Mouse (Mus musculus): ENCODE results near the gene Tenm4. TPM values are rescaled to one million over a fixed set of nuclear protein-coding genes. Genes with fewer than 3 reads are reported as not detected.

Tenm4 gene
- polyA plus RNA-seq, 1 experiment from 2014 or later, result 48.9 TPM

GRCm38 (mm10) chr7:96489348-96490076 lies 318.5 kb downstream of the Tenm4 start:
- Histone ChIP-seq H3K27me3 (replicated peaks; ENCODE audit: control insufficient read depth, insufficient read depth, low read length) (no peaks in the 10 kb centered on the region), H3K36me3 (ENCODE audit: control insufficient read depth, insufficient read depth, low read length) (no peaks in the 10 kb centered on the region), H3K9ac (ENCODE audit: low read length) (no peak overlapping the region), H3K4me3 (ENCODE audit: low read depth, low read length) (no peak overlapping the region), H3K27ac (ENCODE audit: low read depth, low read length) (no peak overlapping the region), H3K4me2 (ENCODE audit: low read length) (no peak overlapping the region), H3K9me3 (replicated peaks; ENCODE audit: control insufficient read depth, low read length) (no peaks in the 10 kb centered on the region), H3K4me1 (ENCODE audit: control insufficient read depth, insufficient read depth, low read length) (no peaks in the 10 kb centered on the region)
- WGBS, result 91% methylated on average over 6 of the region's 6 CpGs
- no peak for ATAC-seq
- DNase-seq (ENCODE audit: low spot score), result no peak

- no peak overlapping the region for H3K9ac ChIP-seq (ENCODE audit: low read length)
- no peak overlapping the region for H3K27ac ChIP-seq (ENCODE audit: low read depth, low read length)
- no peak overlapping the region for H3K4me2 ChIP-seq (ENCODE audit: low read length)
- no peak overlapping the region for H3K4me3 ChIP-seq (ENCODE audit: low read depth, low read length)
- ATAC-seq (no peak), DNase-seq (ENCODE audit: low spot score) (no peak)
- H3K36me3 ChIP-seq (ENCODE audit: control insufficient read depth, insufficient read depth, low read length), result no peaks in the 10 kb centered on the region
- no peaks in the 10 kb centered on the region for H3K27me3 ChIP-seq (replicated peaks; ENCODE audit: control insufficient read depth, insufficient read depth, low read length)
- H3K4me1 ChIP-seq (ENCODE audit: control insufficient read depth, insufficient read depth, low read length), result no peaks in the 10 kb centered on the region
- no peaks in the 10 kb centered on the region for H3K9me3 ChIP-seq (replicated peaks; ENCODE audit: control insufficient read depth, low read length)
- WGBS, result 87% methylated on average over 2 of the region's 2 CpGs
These were observed 320.9 kb downstream of the Tenm4 start for GRCm38 (mm10) chr7:96491896-96492295.

DNA sequence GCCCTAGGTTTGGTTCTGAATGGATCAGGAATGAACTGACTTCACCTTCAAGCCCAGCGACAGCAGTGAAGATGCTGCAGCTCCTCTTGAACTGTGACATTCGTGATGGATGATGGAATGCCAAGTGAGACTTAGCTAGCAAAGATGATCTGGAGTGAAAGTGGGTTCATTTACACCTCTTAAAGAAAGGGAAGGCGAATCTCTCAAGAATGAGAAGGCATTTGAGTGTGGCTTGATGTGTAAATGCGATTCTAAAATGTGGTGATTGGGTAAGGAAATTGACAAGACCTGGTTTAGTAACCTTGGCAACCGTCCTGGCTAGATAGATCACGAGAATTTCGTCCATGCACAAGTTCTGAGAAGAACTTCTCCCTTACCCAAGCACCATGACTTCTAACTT lies 321.6 kb downstream of the Tenm4 start:
- Histone ChIP-seq H3K4me2 (ENCODE audit: low read length) (no peak overlapping the region), H3K9ac (ENCODE audit: low read length) (no peak overlapping the region), H3K4me1 (ENCODE audit: control insufficient read depth, insufficient read depth, low read length) (no peaks in the 10 kb centered on the region), H3K27me3 (replicated peaks; ENCODE audit: control insufficient read depth, insufficient read depth, low read length) (no peaks in the 10 kb centered on the region), H3K9me3 (replicated peaks; ENCODE audit: control insufficient read depth, low read length) (no peaks in the 10 kb centered on the region), H3K4me3 (ENCODE audit: low read depth, low read length) (no peak overlapping the region), H3K36me3 (ENCODE audit: control insufficient read depth, insufficient read depth, low read length) (no peaks in the 10 kb centered on the region), H3K27ac (ENCODE audit: low read depth, low read length) (no peak overlapping the region)
- WGBS, result 91% methylated on average over 7 of the region's 7 CpGs
- DNase-seq (ENCODE audit: low spot score), result no peak
- ATAC-seq, result no peak

- Histone ChIP-seq H3K27me3 (replicated peaks; ENCODE audit: control insufficient read depth, insufficient read depth, low read length) (no peaks in the 10 kb centered on the region), H3K4me1 (ENCODE audit: control insufficient read depth, insufficient read depth, low read length) (no peaks in the 10 kb centered on the region), H3K9ac (ENCODE audit: low read length) (no peak overlapping the region), H3K4me2 (ENCODE audit: low read length) (no peak overlapping the region), H3K36me3 (ENCODE audit: control insufficient read depth, insufficient read depth, low read length) (no peaks in the 10 kb centered on the region), H3K9me3 (replicated peaks; ENCODE audit: control insufficient read depth, low read length) (no peaks in the 10 kb centered on the region), H3K27ac (ENCODE audit: low read depth, low read length) (no peak overlapping the region), H3K4me3 (ENCODE audit: low read depth, low read length) (no peak overlapping the region)
- ATAC-seq (no peak), DNase-seq (ENCODE audit: low spot score) (no peak)
- WGBS, result 87% methylated on average over 16 of the region's 16 CpGs
These were observed 323.0 kb downstream of the Tenm4 start for GRCm38 (mm10) chr7:96494057-96494456.

DNA sequence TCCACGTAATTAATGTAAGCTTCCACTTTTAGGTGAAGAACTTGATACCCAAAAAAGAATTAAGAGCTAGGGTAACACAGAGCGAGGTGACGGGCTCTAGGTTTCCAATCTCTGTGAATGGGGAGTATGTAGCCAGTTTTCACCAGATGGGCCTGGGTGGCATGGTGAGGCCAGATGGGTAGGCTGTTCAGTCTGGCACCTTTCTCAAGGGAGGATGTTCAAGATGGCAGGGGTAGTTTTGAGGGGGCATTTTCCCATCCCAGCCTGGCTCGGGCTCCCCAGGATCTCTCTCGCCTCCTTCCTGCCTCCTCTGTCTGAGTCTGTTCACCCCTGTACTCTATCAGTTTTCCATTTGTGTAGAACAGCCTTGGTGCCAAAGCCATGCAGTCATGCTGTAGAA lies 329.1 kb downstream of the Tenm4 start:
- DNase-seq (ENCODE audit: low spot score) (peak; percentile 70), ATAC-seq (peak; percentile 87)
- Histone ChIP-seq H3K4me2 (ENCODE audit: low read length) (no peak overlapping the region), H3K27me3 (replicated peaks; ENCODE audit: control insufficient read depth, insufficient read depth, low read length) (no peaks in the 10 kb centered on the region), H3K4me3 (ENCODE audit: low read depth, low read length) (no peak overlapping the region), H3K4me1 (ENCODE audit: control insufficient read depth, insufficient read depth, low read length) (peaks cover 8% of the 10 kb centered on the region; the same call in 1 of the 2 replicates), H3K27ac (ENCODE audit: low read depth, low read length) (peak overlapping the region; percentile 62), H3K9ac (ENCODE audit: low read length) (no peak overlapping the region), H3K36me3 (ENCODE audit: control insufficient read depth, insufficient read depth, low read length) (no peaks in the 10 kb centered on the region), H3K9me3 (replicated peaks; ENCODE audit: control insufficient read depth, low read length) (no peaks in the 10 kb centered on the region)
- 69% methylated on average over 5 of the region's 5 CpGs for WGBS

- peak overlapping the region; percentile 10 for H3K27ac ChIP-seq (ENCODE audit: low read depth, low read length)
- no peaks in the 10 kb centered on the region for H3K36me3 ChIP-seq (ENCODE audit: control insufficient read depth, insufficient read depth, low read length)
- H3K9me3 ChIP-seq (replicated peaks; ENCODE audit: control insufficient read depth, low read length), result no peaks in the 10 kb centered on the region
- H3K9ac ChIP-seq (ENCODE audit: low read length), result no peak overlapping the region
- H3K27me3 ChIP-seq (replicated peaks; ENCODE audit: control insufficient read depth, insufficient read depth, low read length), result no peaks in the 10 kb centered on the region
- H3K4me2 ChIP-seq (ENCODE audit: low read length), result no peak overlapping the region
- peaks cover 14% of the 10 kb centered on the region for H3K4me1 ChIP-seq (ENCODE audit: control insufficient read depth, insufficient read depth, low read length)
- no peak overlapping the region for H3K4me3 ChIP-seq (ENCODE audit: low read depth, low read length)
- 81% methylated on average over 4 of the region's 4 CpGs for WGBS
- no peak for DNase-seq (ENCODE audit: low spot score)
- ATAC-seq, result no peak
These were observed 329.8 kb downstream of the Tenm4 start for GRCm38 (mm10) chr7:96500797-96501196.

- Histone ChIP-seq H3K27me3 (replicated peaks; ENCODE audit: control insufficient read depth, insufficient read depth, low read length) (no peaks in the 10 kb centered on the region), H3K27ac (ENCODE audit: low read depth, low read length) (no peak overlapping the region), H3K4me3 (ENCODE audit: low read depth, low read length) (no peak overlapping the region), H3K9me3 (replicated peaks; ENCODE audit: control insufficient read depth, low read length) (no peaks in the 10 kb centered on the region), H3K36me3 (ENCODE audit: control insufficient read depth, insufficient read depth, low read length) (no peaks in the 10 kb centered on the region), H3K4me1 (ENCODE audit: control insufficient read depth, insufficient read depth, low read length) (peaks cover 14% of the 10 kb centered on the region), H3K9ac (ENCODE audit: low read length) (no peak overlapping the region), H3K4me2 (ENCODE audit: low read length) (no peak overlapping the region)
- DNase-seq (ENCODE audit: low spot score) (no peak), ATAC-seq (no peak)
- 56% methylated on average over 11 of the region's 11 CpGs for WGBS
These were observed 331.4 kb downstream of the Tenm4 start for GRCm38 (mm10) chr7:96502321-96502973.

DNA sequence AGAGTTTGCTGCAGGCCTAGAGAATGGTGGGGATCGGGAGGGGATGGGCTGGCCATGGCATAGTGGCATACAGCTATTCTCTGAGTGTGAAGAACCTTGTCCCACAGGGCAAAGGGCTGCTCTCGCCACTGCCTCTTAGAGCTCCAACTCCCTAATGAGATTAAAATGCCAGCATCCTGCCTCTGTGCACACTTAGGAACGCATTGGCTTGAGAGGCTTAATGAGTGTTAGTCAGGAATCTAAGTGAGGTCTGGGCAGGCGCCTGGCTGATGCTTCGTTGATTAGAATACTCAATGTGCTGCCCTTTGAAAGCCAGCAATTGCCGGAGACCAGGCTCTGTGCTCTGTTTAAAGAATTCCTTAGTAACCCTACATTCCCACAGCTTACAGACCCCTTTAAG lies 334.5 kb downstream of the Tenm4 start:
- Histone ChIP-seq H3K9me3 (replicated peaks; ENCODE audit: control insufficient read depth, low read length) (no peaks in the 10 kb centered on the region), H3K4me1 (ENCODE audit: control insufficient read depth, insufficient read depth, low read length) (peaks cover 11% of the 10 kb centered on the region), H3K9ac (ENCODE audit: low read length) (no peak overlapping the region), H3K4me2 (ENCODE audit: low read length) (no peak overlapping the region), H3K36me3 (ENCODE audit: control insufficient read depth, insufficient read depth, low read length) (no peaks in the 10 kb centered on the region), H3K4me3 (ENCODE audit: low read depth, low read length) (no peak overlapping the region), H3K27me3 (replicated peaks; ENCODE audit: control insufficient read depth, insufficient read depth, low read length) (no peaks in the 10 kb centered on the region), H3K27ac (ENCODE audit: low read depth, low read length) (peak overlapping the region; percentile 9; the same call in 1 of the 2 replicates)
- WGBS, result 6% methylated on average over 6 of the region's 6 CpGs
- peak; percentile 74 for DNase-seq (ENCODE audit: low spot score)
- ATAC-seq, result peak; percentile 71

DNA sequence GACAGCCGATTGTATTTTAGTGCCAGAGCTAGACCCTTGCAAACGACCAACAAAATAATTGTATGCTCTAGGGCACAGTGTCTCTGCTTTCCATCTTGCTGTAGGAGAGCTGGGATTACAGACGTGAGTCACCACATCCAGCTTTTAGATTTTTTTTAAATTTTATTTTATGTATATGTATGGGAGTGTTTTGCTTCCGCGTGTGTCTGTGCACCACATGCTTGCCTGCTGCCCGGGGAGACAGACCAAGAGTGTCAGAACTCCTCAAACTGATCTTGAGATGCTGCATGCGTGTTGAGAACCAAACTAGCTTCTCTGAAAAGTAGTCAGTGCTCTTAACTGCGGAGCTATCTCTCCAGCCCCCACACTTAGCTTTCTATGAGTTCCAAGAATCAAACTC lies 336.0 kb downstream of the Tenm4 start:
- H3K9me3 ChIP-seq (replicated peaks; ENCODE audit: control insufficient read depth, low read length), result no peaks in the 10 kb centered on the region
- H3K36me3 ChIP-seq (ENCODE audit: control insufficient read depth, insufficient read depth, low read length), result no peaks in the 10 kb centered on the region
- H3K4me1 ChIP-seq (ENCODE audit: control insufficient read depth, insufficient read depth, low read length), result peaks cover 15% of the 10 kb centered on the region
- WGBS, result 85% methylated on average over 8 of the region's 8 CpGs
- H3K4me3 ChIP-seq (ENCODE audit: low read depth, low read length), result no peak overlapping the region
- no peak for ATAC-seq
- H3K4me2 ChIP-seq (ENCODE audit: low read length), result no peak overlapping the region
- H3K27me3 ChIP-seq (replicated peaks; ENCODE audit: control insufficient read depth, insufficient read depth, low read length), result no peaks in the 10 kb centered on the region
- no peak overlapping the region for H3K9ac ChIP-seq (ENCODE audit: low read length)
- DNase-seq (ENCODE audit: low spot score), result no peak
- H3K27ac ChIP-seq (ENCODE audit: low read depth, low read length), result no peak overlapping the region
